23 mouse cellular contexts compared by ENCODE assay signal in genomic region chr4:155089241-155089640, GRCm38 (mm10). TPM values are rescaled to one million over a fixed set of nuclear protein-coding genes. Genes with fewer than 3 reads are reported as not detected.
DNase-seq lines count a peak whose midpoint lies in the region; ATAC-seq lines count a peak whose summit lies in the region.
"Had no signal": no experiment of that assay in that cellular context is flagged by ENCODE, and none has a peak within 500 bp of the region (broad histone marks: within the 10 kb centered on the region; RNA-seq: fewer than 3 reads in every experiment).

No protein-coding gene starts in this region.

- H3K27me3 ChIP-seq in megakaryocyte, embryonic 14.5 days (replicated peaks) = no peaks in the 10 kb centered on the region
- H3K27me3 ChIP-seq: embryonic facial prominence, embryonic 13.5 days; embryonic facial prominence, embryonic 15.5 days; forebrain, embryonic 12.5 days had no signal

- ATAC-seq in megakaryocyte, adult 5-6 weeks (ENCODE audit: poor library complexity, severe bottlenecking) = no peak
- ATAC-seq: CD4-positive, CD25-positive, alpha-beta regulatory T cell, adult 4 months; forebrain, embryonic 14.5 days; forebrain, embryonic 16.5 days had no signal

- H3K4me1 ChIP-seq in megakaryocyte, embryonic 14.5 days = peaks cover 51% of the 10 kb centered on the region

- H3K9me3 ChIP-seq in megakaryocyte, embryonic 14.5 days = no peaks in the 10 kb centered on the region
- H3K9me3 ChIP-seq: embryonic facial prominence, embryonic 13.5 days; embryonic facial prominence, embryonic 15.5 days; forebrain, embryonic 10.5 days; forebrain, embryonic 12.5 days had no signal

- peak overlapping the region; percentile 21 for H3K4me3 ChIP-seq in megakaryocyte, embryonic 14.5 days (replicated peaks)
- H3K4me3 ChIP-seq: embryonic facial prominence, embryonic 13.5 days; embryonic facial prominence, embryonic 15.5 days; erythroblast, embryonic 14.5 days; forebrain, embryonic 10.5 days; forebrain, embryonic 12.5 days had no signal

- peaks cover 35% of the 10 kb centered on the region for H3K36me3 ChIP-seq in megakaryocyte, embryonic 14.5 days (replicated peaks; ENCODE audit: low read length)
- H3K36me3 ChIP-seq: embryonic facial prominence, embryonic 15.5 days had no signal

- peak; percentile 46 for DNase-seq in cerebellum, adult 11-12 months
- DNase-seq in cerebellum, adult 18-20 months = no peak
- peak; percentile 58 for DNase-seq in cerebellum, adult 9-11 months
- DNase-seq in cerebellum, adult 11 months = no peak
- DNase-seq: adrenal gland, adult 2 months; adrenal gland, postnatal 10 days; adrenal gland, postnatal 25 days; B cell, adult 2 months; cerebellum, adult 2 months; cerebellum, postnatal 10 days; cerebellum, postnatal 36 days; embryo, embryonic 11 days had no signal

RNA-seq across cellular contexts. Expression of gene Morn1, which starts 2.9 kb away (rescaled TPM):
- polyA plus RNA-seq in megakaryocyte, embryonic 14.5 days (2012; ENCODE audit: insufficient read depth, low replicate concordance) = 4.3 and 6.3 TPM in 2 replicates
- total RNA-seq in megakaryocyte, adult 5-6 weeks (2015) = 0.71 TPM in 1 of 2 replicates, not detected in the other
- 0.95 and 1.1 TPM in 2 replicates for total RNA-seq in megakaryocyte, adult 5-6 weeks (2017)

RNA-seq across cellular contexts. Expression of gene Rer1, which starts 3.1 kb away (rescaled TPM):
- 18.8 and 58.8 TPM in 2 replicates for polyA plus RNA-seq in megakaryocyte, embryonic 14.5 days (2012; ENCODE audit: insufficient read depth, low replicate concordance)
- total RNA-seq in megakaryocyte, adult 5-6 weeks (2015) = 133 and 141 TPM in 2 replicates
- total RNA-seq in megakaryocyte, adult 5-6 weeks (2017) = 116 and 130 TPM in 2 replicates

RNA-seq across cellular contexts. Expression of gene Pex10, which starts 22.4 kb away (rescaled TPM):
- 1.4 and 4.3 TPM in 2 replicates for polyA plus RNA-seq in megakaryocyte, embryonic 14.5 days (2012; ENCODE audit: insufficient read depth, low replicate concordance)
- 3.7 and 4.3 TPM in 2 replicates for total RNA-seq in megakaryocyte, adult 5-6 weeks (2015)
- total RNA-seq in megakaryocyte, adult 5-6 weeks (2017) = 3.3 and 5.7 TPM in 2 replicates

RNA-seq across cellular contexts. Expression of gene Plch2, which starts 32.7 kb away (rescaled TPM):
- 0.27 and 0.88 TPM in 2 replicates for polyA plus RNA-seq in megakaryocyte, embryonic 14.5 days (2012; ENCODE audit: insufficient read depth, low replicate concordance)
- not detected in 2 replicates for total RNA-seq in megakaryocyte, adult 5-6 weeks (2015)
- total RNA-seq in megakaryocyte, adult 5-6 weeks (2017) = not detected in 2 replicates
- total RNA-seq: common myeloid progenitor, adult 5-6 weeks had no signal
- polyA plus RNA-seq: CD4-positive, CD25-positive, alpha-beta regulatory T cell, adult 4 months; erythroblast, embryonic 14.5 days had no signal

Comparison
In these comparisons a context has a peak if more than half of its experiments do, and no peak if none do; other contexts are left out.
1. DNase-seq: peak in cerebellum, adult 11-12 months (single experiment) and cerebellum, adult 9-11 months (single experiment); none in cerebellum, adult 18-20 months (0 of 2) and cerebellum, adult 11 months (single experiment).